Mouse (Mus musculus) heart, embryonic 12.5 days (tissue): Measurements from ENCODE around the gene Pxn. TPM values are rescaled to one million over a fixed set of nuclear protein-coding genes. Genes with fewer than 3 reads are reported as not detected.
"Not testable (repeated sequence)": the region's sequence is repeated elsewhere in the genome, so short reads cannot be mapped to it uniquely, and the experiment has no call there.

Experiments
- ATAC-seq: fragments of 200-750 bp; cut with Nextera tagmentation; 2 replicates; pipeline ENCODE4 v1.8.0; 2017; ENCODE audit warnings: moderate TSS enrichment, moderate library complexity; ENCODE audit not compliant: insufficient number of reproducible peaks, low FRiP score
- H3K27ac ChIP-seq: fragments of 300-500 bp; sonication (generic); 2 replicates; pipeline ENCODE4 v1.5.1; 2016; ENCODE audit warnings: mild to moderate bottlenecking, moderate library complexity; ENCODE audit not compliant: poor library complexity, severe bottlenecking
- H3K27me3 ChIP-seq: fragments of 300-500 bp; sonication (generic); replicated peaks from 2 replicates; pipeline ENCODE4 v1.6.1; 2016; ENCODE audit warnings: mild to moderate bottlenecking, moderate library complexity
- H3K36me3 ChIP-seq: fragments of 300-500 bp; sonication (generic); 2 replicates; pipeline ENCODE4 v1.6.1; 2016; ENCODE audit warnings: mild to moderate bottlenecking, moderate library complexity
- H3K4me1 ChIP-seq: fragments of 300-500 bp; sonication (generic); replicated peaks from 2 replicates; pipeline ENCODE4 v1.6.1; 2016; ENCODE audit warnings: mild to moderate bottlenecking
- H3K4me2 ChIP-seq: fragments of 300-500 bp; sonication (generic); 2 replicates; pipeline ENCODE4 v1.6.1; 2016; ENCODE audit warnings: mild to moderate bottlenecking, moderate library complexity
- H3K4me3 ChIP-seq: fragments of 300-500 bp; sonication (generic); 2 replicates; pipeline ENCODE4 v1.5.1; 2016; ENCODE audit warnings: mild to moderate bottlenecking
- H3K9ac ChIP-seq: fragments of 300-500 bp; sonication (generic); 2 replicates; pipeline ENCODE4 v1.6.1; 2016; ENCODE audit warnings: mild to moderate bottlenecking, moderate library complexity
- H3K9me3 ChIP-seq: fragments of 300-500 bp; sonication (generic); replicated peaks from 2 replicates; pipeline ENCODE4 v1.6.1; 2016; ENCODE audit warnings: mild to moderate bottlenecking, moderate library complexity
- WGBS: fragments of 180-500 bp; shearing (Covaris S2); methylation state at CpG from one replicate; pipeline ENCODE4 v1.1.7; 2016; 5-methylcytosine and 5-hydroxymethylcytosine counted together
- polyA plus RNA-seq: library from polyadenylated mRNA; unstranded; fragments of >200 nt; fragmentation: Nextera tagmentation; extraction: Ambion mirVana; gene quantifications from 2 replicates; pipeline ENCODE4 v1.2.1, GENCODE M21; 2016

The Pxn gene
- polyA plus RNA-seq, 1 experiment from 2014 or later: 41.1 TPM

GRCm38 (mm10) chr5:115569308-115569707 is 62.8 kb downstream of the Pxn start:
- H3K9me3 ChIP-seq: no peaks in the 10 kb centered on the region
- H3K4me3 ChIP-seq: no peak overlapping the region
- no peaks in the 10 kb centered on the region for H3K27me3 ChIP-seq
- WGBS: 56% methylated on average over 11 of the region's 11 CpGs
- peaks cover 33% of the 10 kb centered on the region for H3K36me3 ChIP-seq
- peak overlapping the region; percentile 34; the same call in 1 of the 2 replicates for H3K27ac ChIP-seq
- no peak overlapping the region for H3K4me2 ChIP-seq
- no peak for ATAC-seq
- H3K4me1 ChIP-seq: peaks cover 65% of the 10 kb centered on the region
- no peak overlapping the region for H3K9ac ChIP-seq

- H3K36me3 ChIP-seq: peaks cover 37% of the 10 kb centered on the region
- H3K9ac ChIP-seq: no peak overlapping the region
- no peaks in the 10 kb centered on the region for H3K27me3 ChIP-seq
- no peak overlapping the region for H3K4me2 ChIP-seq
- ATAC-seq: no peak
- H3K4me3 ChIP-seq: no peak overlapping the region
- peaks cover 62% of the 10 kb centered on the region for H3K4me1 ChIP-seq
- no peaks in the 10 kb centered on the region for H3K9me3 ChIP-seq
- H3K27ac ChIP-seq: no peak overlapping the region
- WGBS: 86% methylated on average over 4 of the region's 4 CpGs
Observed at GRCm38 (mm10) chr5:115569721-115570120, 63.2 kb downstream of the Pxn start.

- Histone ChIP-seq H3K4me2 (no peak overlapping the region), H3K27ac (0 out of 2 replicates have a peak overlapping the region, but pooled peaks have one; percentile 32), H3K36me3 (peaks cover 51% of the 10 kb centered on the region), H3K4me1 (peaks cover 59% of the 10 kb centered on the region), H3K4me3 (no peak overlapping the region), H3K9me3 (no peaks in the 10 kb centered on the region), H3K9ac (no peak overlapping the region), H3K27me3 (no peaks in the 10 kb centered on the region)
- WGBS: 85% methylated on average over 7 of the region's 7 CpGs
- no peak for ATAC-seq
Observed at GRCm38 (mm10) chr5:115571086-115571485, 64.6 kb downstream of the Pxn start.

DNA sequence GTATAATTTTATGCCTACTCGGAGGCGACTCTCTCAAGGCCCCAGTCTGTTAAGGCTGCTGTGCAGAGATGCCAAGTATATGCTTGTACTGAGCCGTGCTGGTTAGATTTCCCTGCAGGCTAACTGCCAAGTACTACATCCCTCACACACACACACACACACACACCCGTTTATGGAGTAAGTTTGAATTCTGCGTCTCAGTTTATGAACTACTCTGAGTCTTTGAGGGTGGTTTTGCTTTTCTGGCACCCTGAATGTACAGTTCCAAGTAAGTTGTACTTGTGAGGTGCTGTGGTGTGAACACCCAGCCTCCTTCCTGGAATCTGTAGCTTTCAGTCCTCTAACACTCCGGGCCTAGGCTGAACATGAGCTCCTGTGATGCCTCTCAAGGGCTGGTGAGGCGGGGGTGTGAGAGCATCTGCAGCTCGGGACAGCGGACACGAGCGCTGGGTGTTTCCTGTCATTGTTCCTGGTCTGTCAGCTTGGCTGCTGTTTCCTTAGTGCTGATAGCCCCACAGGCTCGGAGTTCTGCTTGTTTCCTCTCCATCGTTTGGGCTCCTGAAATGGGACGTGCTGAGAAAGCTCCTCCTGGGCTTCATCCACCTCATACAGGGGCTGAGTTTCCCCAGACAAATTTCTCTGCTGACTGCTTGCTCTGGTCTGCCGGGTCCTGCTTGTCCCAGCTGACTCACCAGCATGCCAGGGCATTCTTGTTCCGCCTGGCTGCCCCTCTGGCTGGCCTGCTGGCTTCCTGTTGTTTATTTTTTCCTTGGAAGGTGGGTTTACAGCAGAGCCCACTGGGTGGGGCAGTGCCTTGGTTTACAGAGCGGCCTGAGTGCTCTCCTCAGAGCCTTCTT is 66.4 kb downstream of the Pxn start:
- peak; percentile 78 for ATAC-seq
- Histone ChIP-seq H3K4me1 (peaks cover 47% of the 10 kb centered on the region), H3K36me3 (peaks cover 63% of the 10 kb centered on the region)

GRCm38 (mm10) chr5:115574992-115575391 is 68.5 kb downstream of the Pxn start:
- WGBS: 81% methylated on average over 8 of the region's 8 CpGs
- H3K4me3 ChIP-seq: no peak overlapping the region
- H3K27ac ChIP-seq: no peak overlapping the region
- ATAC-seq: no peak
- no peak overlapping the region for H3K4me2 ChIP-seq
- peaks cover 29% of the 10 kb centered on the region for H3K4me1 ChIP-seq
- H3K9ac ChIP-seq: no peak overlapping the region
- H3K36me3 ChIP-seq: peaks cover 84% of the 10 kb centered on the region
- no peaks in the 10 kb centered on the region for H3K27me3 ChIP-seq
- no peaks in the 10 kb centered on the region for H3K9me3 ChIP-seq

More for the DNA sequence above, 66.4 kb downstream of the Pxn start:
- Histone ChIP-seq H3K27ac (peak overlapping the region; percentile 89), H3K4me2 (no peak overlapping the region; the same call in 1 of the 2 replicates), H3K9ac (0 out of 2 replicates have a peak overlapping the region, but pooled peaks have one; percentile 38), H3K27me3 (no peaks in the 10 kb centered on the region), H3K4me3 (no peak overlapping the region), H3K9me3 (no peaks in the 10 kb centered on the region)
- WGBS: 45% methylated on average over 17 of the region's 17 CpGs

GRCm38 (mm10) chr5:115577686-115578085 is 71.2 kb downstream of the Pxn start:
- WGBS: 91% methylated on average over 4 of the region's 4 CpGs
- Histone ChIP-seq H3K4me1 (peaks cover 18% of the 10 kb centered on the region), H3K36me3 (peaks cover 94% of the 10 kb centered on the region)
- not testable (repeated sequence) for H3K4me2 ChIP-seq, H3K9me3 ChIP-seq, H3K27me3 ChIP-seq, H3K9ac ChIP-seq, H3K27ac ChIP-seq, ATAC-seq, H3K4me3 ChIP-seq

DNA sequence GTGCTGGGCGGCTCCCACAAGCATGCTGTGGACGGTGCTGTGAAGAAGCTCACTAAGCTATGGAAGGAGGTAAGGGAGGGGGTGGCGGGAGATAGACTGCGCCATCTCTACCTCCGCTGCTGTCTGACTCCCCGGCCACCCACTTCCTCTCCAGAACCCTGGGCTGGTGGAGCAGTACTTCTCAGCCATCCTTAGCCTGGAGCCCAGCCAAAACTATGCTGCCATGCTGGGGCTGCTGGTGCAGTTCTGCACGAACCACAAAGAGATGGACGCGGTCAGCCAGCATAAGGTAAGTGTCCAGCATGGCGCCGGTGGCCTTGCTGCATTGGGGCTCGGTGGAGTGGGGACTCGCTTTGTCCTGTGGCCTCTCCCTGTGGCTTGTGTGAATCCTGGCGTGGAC is 72.4 kb downstream of the Pxn start:
- Histone ChIP-seq H3K27me3 (no peaks in the 10 kb centered on the region), H3K4me2 (no peak overlapping the region), H3K9me3 (peaks cover 14% of the 10 kb centered on the region), H3K4me3 (no peak overlapping the region), H3K9ac (no peak overlapping the region), H3K4me1 (peaks cover 7% of the 10 kb centered on the region), H3K27ac (no peak overlapping the region), H3K36me3 (peaks cover 98% of the 10 kb centered on the region)
- 94% methylated on average over 14 of the region's 14 CpGs for WGBS
- no peak for ATAC-seq

GRCm38 (mm10) chr5:115579363-115579762 is 72.9 kb downstream of the Pxn start:
- no peak overlapping the region for H3K9ac ChIP-seq
- peaks cover 98% of the 10 kb centered on the region for H3K36me3 ChIP-seq
- H3K27me3 ChIP-seq: no peaks in the 10 kb centered on the region
- H3K4me1 ChIP-seq: peaks cover 4% of the 10 kb centered on the region; the same call in 1 of the 2 replicates
- no peak overlapping the region for H3K27ac ChIP-seq
- no peak for ATAC-seq
- no peak overlapping the region for H3K4me3 ChIP-seq
- peaks cover 14% of the 10 kb centered on the region for H3K9me3 ChIP-seq
- 86% methylated on average over 5 of the region's 5 CpGs for WGBS
- no peak overlapping the region for H3K4me2 ChIP-seq

DNA sequence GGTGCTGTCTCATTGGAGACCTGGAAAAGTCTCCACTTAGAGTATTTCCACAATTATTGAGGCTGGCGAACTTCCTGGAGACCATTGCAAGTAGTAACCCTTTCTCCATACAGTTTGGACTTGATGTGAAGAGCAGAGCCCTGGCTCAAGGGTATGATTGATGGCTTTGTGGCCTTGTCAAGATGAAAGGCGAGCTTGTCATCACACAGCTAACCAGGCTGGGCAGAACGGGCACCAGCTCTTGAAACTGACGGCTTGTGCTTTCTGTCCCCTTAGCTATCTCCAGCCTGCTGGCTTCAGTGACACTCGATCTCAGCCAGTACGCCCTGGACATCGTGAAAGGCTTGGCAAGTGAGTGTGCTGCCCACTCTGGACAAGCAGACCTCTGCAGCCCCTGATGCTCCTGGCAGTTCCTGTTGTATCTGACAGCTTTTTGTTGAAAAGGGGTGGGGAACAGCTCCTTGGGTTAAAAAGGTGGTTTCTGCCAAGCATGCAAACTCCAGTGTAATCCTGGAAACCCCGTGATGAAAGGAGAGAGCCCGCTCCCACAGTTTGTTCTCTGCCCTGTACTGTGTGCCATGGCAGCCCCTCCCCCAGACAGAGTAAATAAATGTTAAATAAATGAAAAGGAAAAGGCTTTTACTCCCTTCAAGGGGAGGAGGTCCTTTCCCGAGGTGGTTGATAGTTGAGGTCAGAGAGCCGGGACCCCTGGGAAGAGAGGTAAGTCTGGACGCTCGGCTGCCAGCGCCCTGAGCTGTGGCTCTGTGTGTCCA is 73.9 kb downstream of the Pxn start:
- no peaks in the 10 kb centered on the region for H3K4me1 ChIP-seq
- H3K36me3 ChIP-seq: peaks cover 98% of the 10 kb centered on the region
- H3K27ac ChIP-seq: no peak overlapping the region
- H3K4me3 ChIP-seq: no peak overlapping the region
- ATAC-seq: no peak
- H3K9me3 ChIP-seq: peaks cover 14% of the 10 kb centered on the region
- H3K27me3 ChIP-seq: no peaks in the 10 kb centered on the region
- no peak overlapping the region for H3K4me2 ChIP-seq
- WGBS: 84% methylated on average over 14 of the region's 14 CpGs
- H3K9ac ChIP-seq: no peak overlapping the region

GRCm38 (mm10) chr5:115581662-115582061 is 75.2 kb downstream of the Pxn start:
- H3K27me3 ChIP-seq: no peaks in the 10 kb centered on the region
- no peak overlapping the region for H3K27ac ChIP-seq
- H3K36me3 ChIP-seq: peaks cover 98% of the 10 kb centered on the region
- ATAC-seq: no peak
- peaks cover 14% of the 10 kb centered on the region for H3K9me3 ChIP-seq
- H3K4me1 ChIP-seq: no peaks in the 10 kb centered on the region
- 84% methylated on average over 9 of the region's 9 CpGs for WGBS
- no peak overlapping the region for H3K4me2 ChIP-seq
- no peak overlapping the region for H3K9ac ChIP-seq
- H3K4me3 ChIP-seq: no peak overlapping the region

- Histone ChIP-seq H3K27me3 (no peaks in the 10 kb centered on the region), H3K36me3 (peaks cover 97% of the 10 kb centered on the region), H3K27ac (no peak overlapping the region), H3K4me1 (no peaks in the 10 kb centered on the region), H3K4me3 (no peak overlapping the region), H3K4me2 (no peak overlapping the region), H3K9ac (no peak overlapping the region), H3K9me3 (peaks cover 14% of the 10 kb centered on the region)
- 91% methylated on average over 12 of the region's 12 CpGs for WGBS
- ATAC-seq: no peak
Observed at GRCm38 (mm10) chr5:115585616-115586015, 79.1 kb downstream of the Pxn start.
